Mouse (Mus musculus) layer of hippocampus, adult 18-20 months (tissue): ENCODE data around the gene Ttll9. TPM values are rescaled to one million over a fixed set of nuclear protein-coding genes. Genes with fewer than 3 reads are reported as not detected.

Experiments used
- DNase-seq, 2 experiments: peaks; one replicate each; pipeline ENCODE4 v3.0.0; 2022; ENCODE audit warnings: low spot score in 2 of 2
- total RNA-seq, 2 experiments: library from RNA; stranded (reverse); gene quantifications; 2 replicates each; pipeline ENCODE4 v1.2.3; 2021

Ttll9 gene
- total RNA-seq, 2 experiments from 2014 or later, result 0.94 to 1.3 TPM

- no peak for DNase-seq
Measured at GRCm38 (mm10) chr2:152941776-152942175, 20.5 kb upstream of the Ttll9 start.

DNA sequence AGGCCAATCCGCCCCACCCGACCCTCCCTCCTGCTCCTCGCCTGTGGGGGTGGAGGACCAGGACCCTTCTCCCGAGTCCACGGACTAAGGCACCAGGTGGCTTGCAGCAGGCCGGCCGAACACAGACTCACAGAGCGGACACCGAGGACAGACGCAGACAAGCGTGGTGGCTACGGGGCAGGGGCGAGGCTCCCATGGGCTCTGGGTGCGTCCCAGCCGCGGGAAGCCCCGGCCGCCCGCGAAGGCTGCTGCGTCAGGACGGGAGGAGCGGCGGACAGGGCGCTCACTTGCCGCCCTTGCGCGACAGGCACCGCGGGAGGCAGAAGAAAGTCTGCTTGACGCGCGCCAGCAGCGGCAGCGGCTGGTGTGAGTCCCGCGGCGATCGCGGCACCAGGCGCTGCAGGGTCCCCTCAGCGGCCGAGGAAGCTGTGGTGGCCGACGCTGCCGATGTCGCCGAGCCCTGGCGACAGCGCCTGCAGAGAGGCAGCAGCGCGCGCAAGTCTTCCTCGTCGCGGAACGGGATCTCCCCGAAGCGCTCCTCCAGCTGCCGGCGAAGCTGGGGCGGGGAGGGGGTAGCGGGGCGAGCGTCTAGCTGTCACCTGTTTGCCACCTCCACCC lies 19.3 kb upstream of the Ttll9 start:
- no peak for DNase-seq

DNA sequence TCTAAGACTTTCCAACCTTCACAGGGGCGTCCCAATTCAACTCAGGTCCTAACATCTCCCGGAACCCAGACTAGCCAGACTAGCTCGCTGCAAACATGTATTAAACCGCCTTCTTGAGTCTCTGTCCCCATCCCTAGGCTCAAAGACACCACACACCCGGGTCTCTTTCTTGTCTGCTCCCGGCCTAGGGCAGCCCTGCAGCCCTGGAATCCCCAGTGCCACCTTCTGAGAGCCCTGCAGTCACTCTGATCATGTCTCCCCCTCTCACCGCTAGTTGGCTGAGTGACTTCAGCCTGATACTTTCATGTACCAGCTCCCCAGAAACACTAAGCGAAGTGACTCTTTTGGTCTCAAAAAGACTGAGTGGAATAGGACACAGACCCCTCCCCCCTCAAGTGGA lies 18.7 kb upstream of the Ttll9 start:
- no peak for DNase-seq

GRCm38 (mm10) chr2:152944013-152944412 lies 18.3 kb upstream of the Ttll9 start:
- DNase-seq, result no peak

GRCm38 (mm10) chr2:152947098-152947497 lies 15.2 kb upstream of the Ttll9 start:
- DNase-seq, result peak; percentile 46 to 85

DNA sequence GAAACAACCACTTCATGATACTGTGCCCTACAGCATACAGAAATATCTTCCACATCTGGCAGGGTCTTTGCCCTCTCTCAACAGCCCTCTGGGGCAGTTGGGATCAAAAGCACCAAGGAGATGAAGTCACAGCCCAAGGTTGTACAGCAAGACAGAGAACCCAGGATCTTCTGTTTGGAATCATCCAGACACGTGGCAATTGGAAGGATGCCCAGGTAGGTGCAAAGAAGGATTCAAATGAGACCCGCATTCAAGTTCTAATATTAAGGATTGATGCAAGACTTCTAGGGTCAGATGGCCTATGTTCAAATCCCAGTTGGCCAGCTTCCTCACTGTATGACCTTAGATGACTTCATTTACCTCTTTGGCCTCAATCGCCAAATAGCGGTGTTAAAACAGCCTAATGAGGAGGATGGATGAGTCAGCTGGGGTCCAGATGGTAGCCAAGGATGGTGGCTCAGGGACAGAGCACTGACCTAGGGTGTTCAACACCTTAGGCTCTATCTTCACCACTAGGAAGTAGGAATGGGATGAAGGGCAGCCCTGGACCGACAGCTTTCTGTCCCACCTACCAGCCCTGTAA lies 13.8 kb upstream of the Ttll9 start:
- no peak for DNase-seq

GRCm38 (mm10) chr2:152950358-152951064 lies 11.8 kb upstream of the Ttll9 start:
- no peak for DNase-seq

GRCm38 (mm10) chr2:152951065-152951849 lies 11.0 kb upstream of the Ttll9 start, which contains the start of gene Dusp15:
Gene Dusp15 (minus strand): TSS chr2:152951698.
- DNase-seq, result peak; percentile 43 to 59

- no peak for DNase-seq
Measured at GRCm38 (mm10) chr2:152951850-152952720, 10.2 kb upstream of the Ttll9 start.

GRCm38 (mm10) chr2:152958116-152958515 lies 4.2 kb upstream of the Ttll9 start:
- DNase-seq, result no peak

- no peak for DNase-seq
Measured at GRCm38 (mm10) chr2:152965555-152965954, 3.3 kb downstream of the Ttll9 start.

- no peak for DNase-seq
Measured at GRCm38 (mm10) chr2:152976991-152977390, 14.7 kb downstream of the Ttll9 start.

- DNase-seq, result peak in 1 of 2 experiments; percentile 30
Measured at GRCm38 (mm10) chr2:152985582-152985981, 23.3 kb downstream of the Ttll9 start.

DNA sequence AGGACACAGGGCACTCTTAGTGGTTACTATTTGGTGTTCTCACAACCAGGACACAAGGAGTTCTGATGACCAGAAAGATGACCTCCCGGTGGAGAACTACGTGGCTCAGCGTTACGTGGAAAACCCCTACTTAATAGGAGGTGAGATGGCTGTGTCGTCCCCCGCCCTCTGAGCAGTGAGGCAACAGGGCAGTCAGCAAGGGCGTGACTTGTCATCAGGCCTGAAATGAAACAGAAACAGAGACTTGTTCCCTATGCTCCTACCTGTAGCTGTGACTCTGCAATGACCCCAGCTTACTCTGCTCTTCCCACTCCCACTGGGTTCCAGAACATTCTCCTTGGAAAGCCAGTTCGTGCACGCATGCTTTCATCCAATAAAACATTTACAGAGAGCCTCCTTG lies 29.2 kb downstream of the Ttll9 start:
- DNase-seq, result no peak

DNA sequence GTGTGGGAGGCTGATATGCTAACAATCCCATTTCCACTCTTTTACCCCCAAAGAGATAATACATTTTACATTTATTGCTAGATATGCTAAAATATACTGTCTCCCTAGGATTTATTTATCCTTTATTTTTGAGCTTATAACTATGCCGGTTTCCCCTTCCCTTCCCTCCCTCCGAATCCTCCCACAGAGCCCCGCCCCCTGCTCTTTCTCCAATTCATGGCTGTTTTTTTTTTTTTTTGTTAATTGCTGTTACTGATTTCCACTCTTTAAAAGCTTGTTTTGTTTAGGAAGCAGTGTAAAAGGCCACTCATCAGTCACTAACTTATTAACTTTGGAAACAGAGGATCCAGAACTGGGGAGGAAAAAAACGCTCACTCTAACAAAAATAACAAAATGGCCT lies 34.8 kb downstream of the Ttll9 start:
- no peak for DNase-seq

DNA sequence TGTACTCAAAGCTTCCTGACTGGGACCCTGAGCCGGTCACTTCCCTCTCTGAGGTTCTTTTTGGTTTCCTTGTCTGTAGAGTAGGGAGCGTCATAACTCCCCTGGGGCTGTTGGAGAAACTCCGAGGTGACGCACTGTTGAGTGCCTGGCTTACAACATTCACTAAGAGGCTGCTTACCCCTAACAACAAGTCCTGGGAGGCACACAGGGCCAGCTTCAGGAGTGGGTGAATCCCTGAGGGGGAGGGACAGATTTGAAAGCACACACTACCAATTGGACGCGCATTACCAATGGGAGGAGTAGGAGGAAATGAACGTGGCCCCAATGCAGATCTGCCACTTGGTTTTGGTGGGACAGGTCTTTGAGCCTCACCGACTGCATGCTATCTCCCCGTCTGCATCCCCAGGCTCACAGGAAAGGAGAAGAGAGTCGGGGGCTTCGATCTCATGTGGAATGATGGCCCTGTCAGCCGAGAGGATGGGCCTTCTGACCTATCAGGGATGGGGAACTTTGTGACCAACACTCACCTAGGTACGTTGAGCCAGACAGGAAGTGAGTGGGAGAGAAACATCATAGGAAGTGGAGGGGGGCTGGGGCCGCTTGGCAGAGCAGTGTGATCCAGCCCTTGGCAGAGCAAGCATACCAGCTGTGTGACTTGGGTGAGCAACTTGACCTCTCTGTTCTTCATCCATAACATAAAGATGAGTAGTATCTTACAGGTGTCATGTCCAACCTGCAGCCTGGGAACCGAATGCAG lies 40.4 kb downstream of the Ttll9 start:
- no peak for DNase-seq

GRCm38 (mm10) chr2:153003681-153004338 lies 41.5 kb downstream of the Ttll9 start:
- DNase-seq, result peak in 1 of 2 experiments; percentile 34

GRCm38 (mm10) chr2:153005981-153006380 lies 43.7 kb downstream of the Ttll9 start:
- no peak for DNase-seq

GRCm38 (mm10) chr2:153009192-153009973 lies 47.1 kb downstream of the Ttll9 start:
- DNase-seq, result no peak
